Mouse (Mus musculus) gastrocnemius, postnatal 10 days (tissue): ENCODE results near the gene Blvrb. TPM values are rescaled to one million over a fixed set of nuclear protein-coding genes. Genes with fewer than 3 reads are reported as not detected.

Experiments used
- DNase-seq: peaks from one replicate; pipeline ENCODE4 v3.0.0; 2021; ENCODE audit warnings: mixed read lengths
- long read RNA-seq, 2 experiments: library from polyadenylated mRNA; stranded (forward); transcript quantifications; one replicate each; pipeline ENCODE4 v2.0.0; 2021
- total RNA-seq, 2 experiments: library from RNA; stranded (reverse); gene quantifications; 2 replicates each; pipeline ENCODE4 v1.2.3; 2021

The Blvrb gene
- 10 to 100 TPM; 20.5 to 25.0 TPM for total RNA-seq
- long read RNA-seq, experiment 1, transcript Blvrb-201 (5 exons, 1,028 nt): major isoform, 10 of 11 reads
- long read RNA-seq, experiment 1, partial matches to known transcripts: 1 of 11 reads
- long read RNA-seq, experiment 1, other reads (novel, unspliced or antisense): 0 of 11 reads
- long read RNA-seq, experiment 2, transcript Blvrb-201 (5 exons, 1,028 nt): major isoform, 7 of 8 reads
- long read RNA-seq, experiment 2, partial matches to known transcripts: 0 of 8 reads
- long read RNA-seq, experiment 2, other reads (novel, unspliced or antisense): 0 of 8 reads

GRCm38 (mm10) chr7:27447419-27448286 lies at the start of gene Blvrb, which contains the start of gene Sptbn4:
TSS of gene Blvrb (plus strand) at chr7:27447978.
TSS of gene Sptbn4 (minus strand) at chr7:27447686.
- DNase-seq: peak; percentile 95

- no peak for DNase-seq
Measured at GRCm38 (mm10) chr7:27400545-27400944, 47.2 kb upstream of the Blvrb start.

- DNase-seq: peak; percentile 65
Measured at GRCm38 (mm10) chr7:27402675-27403074, 45.1 kb upstream of the Blvrb start.

GRCm38 (mm10) chr7:27404203-27404942 lies 43.4 kb upstream of the Blvrb start:
- DNase-seq: no peak

DNA sequence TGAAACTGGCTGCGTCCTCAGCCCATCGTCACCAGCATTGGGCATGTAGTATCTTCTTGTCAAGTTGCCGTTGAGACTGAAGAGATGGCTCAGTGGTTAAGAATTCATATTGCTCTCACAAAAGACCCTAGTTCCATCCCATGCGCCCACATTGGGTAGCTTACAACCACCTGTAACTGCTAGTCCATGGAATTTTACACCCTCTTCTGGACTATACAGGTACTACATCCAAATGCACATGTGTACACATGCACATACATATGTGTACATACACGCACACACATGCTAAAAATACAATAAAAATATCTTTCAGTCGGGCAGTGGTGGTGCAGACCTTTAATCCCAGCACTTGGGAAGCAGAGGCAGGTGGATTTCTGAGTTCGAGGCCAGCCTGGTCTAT lies 41.3 kb upstream of the Blvrb start:
- DNase-seq: no peak

GRCm38 (mm10) chr7:27407816-27408215 lies 40.0 kb upstream of the Blvrb start:
- DNase-seq: no peak

- DNase-seq: peak; percentile 78
Measured at GRCm38 (mm10) chr7:27408379-27409176, 39.2 kb upstream of the Blvrb start.

- no peak for DNase-seq
Measured at GRCm38 (mm10) chr7:27417151-27417550, 30.6 kb upstream of the Blvrb start.

- DNase-seq: no peak
Measured at GRCm38 (mm10) chr7:27419101-27419500, 28.7 kb upstream of the Blvrb start.

DNA sequence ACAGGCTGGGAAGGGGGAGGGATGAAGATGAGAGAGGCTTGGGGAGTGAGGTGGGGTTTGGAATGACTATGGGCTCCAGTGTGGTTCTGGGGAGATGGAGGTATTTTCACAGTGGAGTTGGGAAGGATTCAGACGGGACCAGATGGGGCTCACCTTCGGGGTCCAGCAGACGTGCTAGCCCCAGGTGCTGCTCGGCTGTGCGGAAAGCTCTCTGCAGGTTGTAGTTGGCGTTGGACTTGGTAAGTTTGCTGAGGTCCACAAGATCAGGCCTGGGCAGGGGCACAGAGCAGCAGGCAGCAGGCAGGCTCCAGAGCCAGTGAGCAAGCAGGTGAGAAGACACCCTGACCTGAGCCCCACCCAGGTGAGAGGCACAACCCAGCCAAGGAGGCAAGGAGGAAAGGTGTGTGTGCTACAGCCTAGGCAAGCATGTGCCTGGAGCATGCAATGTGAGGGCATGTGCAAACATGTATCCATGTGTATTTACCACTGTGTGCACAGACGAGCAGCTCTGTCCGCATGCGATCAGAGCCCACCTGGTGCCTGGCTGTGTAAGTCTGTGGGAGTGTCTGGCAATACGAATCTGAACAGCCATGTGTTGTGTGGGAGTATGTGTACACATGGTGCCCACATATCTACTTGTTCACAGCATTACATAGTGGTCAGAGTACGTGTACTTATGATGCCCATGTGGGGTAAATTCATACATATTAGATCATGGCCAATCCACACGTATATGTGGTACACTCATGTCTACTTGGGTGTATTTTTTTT lies 24.0 kb upstream of the Blvrb start:
- DNase-seq: no peak

DNA sequence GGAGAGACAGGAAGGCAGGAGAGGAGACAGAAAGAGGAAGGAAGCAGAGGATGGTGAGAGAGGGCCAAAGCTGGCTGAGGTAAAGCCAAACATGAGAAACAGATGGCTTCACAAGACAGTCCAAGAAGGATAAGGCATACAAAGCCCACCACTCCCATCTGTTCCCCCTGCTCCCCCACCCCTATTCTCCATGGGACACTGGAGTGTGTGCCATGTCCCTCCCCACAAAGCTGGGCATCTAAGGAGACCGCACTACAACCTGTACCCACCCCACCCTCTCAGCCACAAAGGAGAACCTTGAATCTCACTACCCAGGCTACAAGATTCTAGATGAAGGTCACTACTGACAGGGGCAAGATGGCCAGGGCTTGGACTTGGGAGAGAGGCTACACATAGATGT lies 20.4 kb upstream of the Blvrb start:
- no peak for DNase-seq

- no peak for DNase-seq
Measured at GRCm38 (mm10) chr7:27428002-27428401, 19.8 kb upstream of the Blvrb start.

DNA sequence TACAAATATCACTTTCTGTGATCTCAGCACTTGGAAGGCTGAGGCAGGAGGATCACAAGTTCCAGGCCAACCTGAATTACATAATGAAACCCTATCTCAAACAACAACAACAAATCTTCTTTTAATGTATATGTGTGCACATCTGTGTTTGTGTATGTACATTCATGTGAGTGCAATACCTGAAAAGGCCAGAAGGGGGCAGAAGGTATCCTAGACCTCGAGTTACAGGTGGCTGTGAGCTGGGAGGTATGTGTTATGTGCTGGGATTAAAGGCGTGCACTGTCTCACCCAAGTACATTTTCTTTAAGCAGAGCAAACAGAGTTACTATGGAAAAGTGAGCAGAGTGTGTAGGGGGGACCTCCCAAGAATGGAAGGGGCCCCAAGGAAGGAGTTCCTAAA lies 18.6 kb upstream of the Blvrb start:
- DNase-seq: no peak

DNA sequence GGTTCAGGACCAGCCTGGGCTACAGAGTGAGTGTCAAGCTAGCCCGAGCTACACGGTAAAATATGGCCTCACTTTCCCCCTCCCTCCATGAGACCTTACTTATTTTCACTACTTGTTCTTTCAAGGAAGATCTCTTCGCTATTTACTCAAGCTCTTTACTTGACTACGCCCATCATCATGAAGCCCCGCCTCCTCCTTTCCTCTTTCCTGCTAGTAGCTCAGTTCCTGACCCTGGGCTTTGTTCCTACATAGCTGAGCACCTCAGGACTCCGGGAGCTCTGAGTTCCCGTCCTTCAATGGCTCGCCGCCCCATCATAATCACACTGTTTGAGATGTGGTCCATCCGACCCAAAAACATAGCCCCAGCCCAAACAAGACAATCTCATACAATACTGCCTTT lies 14.4 kb upstream of the Blvrb start:
- no peak for DNase-seq

GRCm38 (mm10) chr7:27433794-27434193 lies 14.0 kb upstream of the Blvrb start:
- no peak for DNase-seq

GRCm38 (mm10) chr7:27437544-27437943 lies 10.2 kb upstream of the Blvrb start:
- DNase-seq: no peak

- DNase-seq: no peak
Measured at GRCm38 (mm10) chr7:27440014-27440413, 7.8 kb upstream of the Blvrb start.

- no peak for DNase-seq
Measured at GRCm38 (mm10) chr7:27446051-27446450, 1.7 kb upstream of the Blvrb start.

DNA sequence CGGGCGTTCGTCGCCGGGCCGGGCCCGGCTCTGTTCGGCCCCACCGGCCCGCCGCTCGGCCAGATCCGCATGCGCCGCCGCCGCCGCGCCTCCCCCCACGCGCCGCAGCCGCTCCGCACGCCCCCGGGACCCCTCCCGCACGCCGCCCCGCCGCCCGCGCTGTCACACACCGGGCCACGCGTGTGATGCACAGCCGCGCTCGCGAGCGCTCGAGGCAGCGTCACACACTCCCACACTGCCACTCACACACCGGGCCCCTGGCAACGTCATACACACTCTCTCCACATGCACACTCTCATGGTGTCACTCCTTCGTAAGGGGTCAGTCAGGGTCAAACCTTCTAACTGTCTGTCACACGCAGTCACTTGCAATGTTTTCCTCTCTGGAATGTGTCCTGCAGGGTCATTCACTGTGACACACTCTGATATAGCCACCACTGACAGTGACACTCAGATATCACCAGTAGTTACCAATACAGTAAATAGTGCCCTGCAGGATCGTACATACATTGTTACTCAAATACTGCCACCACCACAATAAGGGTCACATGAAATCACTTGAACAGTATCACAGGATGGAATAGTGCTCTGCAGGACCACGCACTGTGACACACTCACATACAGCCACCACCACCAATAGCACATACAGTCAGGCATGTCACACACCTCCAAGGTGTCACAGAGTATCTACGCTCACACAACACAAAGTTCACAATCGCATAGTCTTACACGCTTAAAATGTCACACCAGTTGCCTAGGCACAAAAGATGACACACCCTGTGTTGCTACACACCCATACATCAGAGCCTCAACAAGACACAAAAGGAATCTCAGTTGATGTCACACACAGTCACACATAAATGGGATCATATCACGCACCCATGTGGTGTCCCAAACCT lies 1.0 kb upstream of the Blvrb start:
- no peak for DNase-seq
